Mouse (Mus musculus) stomach, embryonic 14.5 days (tissue): Measurements from ENCODE around the gene Fam81b. TPM values are rescaled to one million over a fixed set of nuclear protein-coding genes. Genes with fewer than 3 reads are reported as not detected.
"Not testable (repeated sequence)": the region's sequence is repeated elsewhere in the genome, so short reads cannot be mapped to it uniquely, and the experiment has no call there.

Experiments used
- ATAC-seq: fragments of 200-750 bp; cut with Nextera tagmentation; 2 replicates; pipeline ENCODE4 v1.8.0; 2017; ENCODE audit warnings: low read depth, moderate TSS enrichment; ENCODE audit not compliant: insufficient number of reproducible peaks, insufficient read depth, low FRiP score
- H3K27ac ChIP-seq: fragments of 300-500 bp; sonication (generic); 2 replicates; pipeline ENCODE4 v1.5.1; 2014; ENCODE audit warnings: mild to moderate bottlenecking, low read length, moderate library complexity, mixed read lengths
- H3K27me3 ChIP-seq: fragments of 300-500 bp; sonication (generic); 2 replicates; pipeline ENCODE4 v1.6.1; 2014; ENCODE audit warnings: low read length, control low read depth, mixed read lengths; ENCODE audit not compliant: control insufficient read depth, insufficient read depth
- H3K36me3 ChIP-seq: fragments of 300-500 bp; sonication (generic); 2 replicates; pipeline ENCODE4 v1.6.1; 2014; ENCODE audit warnings: mild to moderate bottlenecking, control low read depth, low read length, moderate library complexity, mixed read lengths; ENCODE audit not compliant: control insufficient read depth, insufficient read depth
- H3K4me1 ChIP-seq: fragments of 300-500 bp; sonication (generic); 2 replicates; pipeline ENCODE4 v1.6.1; 2014; ENCODE audit warnings: low read length, control low read depth, mixed read lengths; ENCODE audit not compliant: control insufficient read depth, insufficient read depth
- H3K4me2 ChIP-seq: fragments of 300-500 bp; sonication (generic); replicated peaks from 2 replicates; pipeline ENCODE4 v1.6.1; 2014; ENCODE audit warnings: low read depth, low read length, control low read depth
- H3K4me3 ChIP-seq: fragments of 300-500 bp; sonication (generic); 2 replicates; pipeline ENCODE4 v1.5.1; 2014; ENCODE audit warnings: low read depth, low read length, control low read depth
- H3K9ac ChIP-seq: fragments of 300-500 bp; sonication (generic); replicated peaks from 2 replicates; pipeline ENCODE4 v1.6.1; 2014; ENCODE audit warnings: low read depth, mild to moderate bottlenecking, control low read depth, low read length, moderate library complexity, mixed read lengths
- H3K9me3 ChIP-seq: fragments of 300-500 bp; sonication (generic); 2 replicates; pipeline ENCODE4 v1.6.1; 2016; ENCODE audit warnings: low read depth, low read length, control low read depth; ENCODE audit not compliant: control insufficient read depth
- WGBS: fragments of 180-500 bp; shearing (Covaris S2); extraction: QIAGEN DNeasy Blood & Tissue Kit; methylation state at CpG from one replicate; pipeline ENCODE4 v1.1.7; 2014; 5-methylcytosine and 5-hydroxymethylcytosine counted together
- polyA plus RNA-seq: library from polyadenylated mRNA; unstranded; fragments of >200 nt; fragmentation: Nextera tagmentation; extraction: Ambion mirVana; gene quantifications from 2 replicates; pipeline ENCODE4 v1.2.1, GENCODE M21; 2014

Fam81b gene
- polyA plus RNA-seq: 0.14 TPM in 1 of 2 replicates, not detected in the other

DNA sequence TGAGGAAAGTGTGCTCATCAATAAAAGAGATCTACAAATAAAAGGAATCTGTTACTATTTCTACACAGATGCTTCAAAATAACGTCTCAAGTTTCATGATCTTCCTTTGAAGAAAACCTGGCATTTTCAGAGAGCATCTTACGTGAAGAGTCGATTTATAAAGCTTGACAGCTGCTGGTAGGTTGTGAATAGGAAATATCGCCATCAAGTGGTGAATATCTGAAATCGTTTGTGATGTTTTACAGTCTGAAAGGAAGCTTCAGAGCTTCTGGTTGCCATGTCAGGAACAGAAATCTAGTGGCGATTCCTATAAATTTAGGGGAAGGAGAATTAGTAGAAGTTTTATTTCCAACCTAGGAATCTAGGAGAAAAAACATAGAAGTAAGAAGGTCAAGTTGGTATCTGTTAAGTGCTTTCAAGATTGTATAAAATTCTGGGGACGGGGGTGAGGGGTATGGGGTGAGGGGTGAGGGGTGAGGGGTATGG is at the start of gene Fam81b:
Fam81b (minus strand) TSS at position 436 of the 486 bp plus-strand sequence.
- H3K9me3 ChIP-seq: no peaks in the 10 kb centered on the region
- no peaks in the 10 kb centered on the region for H3K27me3 ChIP-seq
- no peak within 1 kb of the TSS for H3K9ac ChIP-seq
- no peak within 1 kb of the TSS for H3K4me3 ChIP-seq
- H3K4me2 ChIP-seq: no peak within 1 kb of the TSS
- no peak for ATAC-seq
- H3K27ac ChIP-seq: peak within 1 kb of the TSS; percentile 16; the same call in 1 of the 2 replicates
- 33% methylated on average over 7 of the region's 7 CpGs for WGBS
- H3K4me1 ChIP-seq: no peaks in the 10 kb centered on the region
- H3K36me3 ChIP-seq: no peaks in the 10 kb centered on the region

DNA sequence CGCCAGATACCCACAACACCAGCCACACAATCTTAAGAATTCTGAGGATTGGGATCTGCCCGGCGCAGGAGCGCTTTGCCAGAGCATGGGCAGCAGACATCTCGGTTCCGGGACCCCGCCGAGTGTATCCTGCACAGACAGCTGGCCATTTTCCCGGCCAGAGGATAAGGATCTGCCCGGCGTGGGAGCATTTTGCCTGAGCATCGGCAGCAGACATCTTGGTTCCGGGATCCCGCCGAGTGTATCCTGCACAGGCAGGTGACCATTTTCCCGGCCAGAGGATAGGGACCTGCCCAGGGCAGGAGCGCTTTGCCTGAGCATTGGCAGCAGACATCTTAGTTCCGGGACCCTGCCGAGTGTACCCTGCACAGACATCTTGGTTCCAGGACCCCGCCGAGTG is 41.1 kb upstream of the Fam81b start:
- H3K4me2 ChIP-seq, H3K27ac ChIP-seq, ATAC-seq, H3K27me3 ChIP-seq, H3K36me3 ChIP-seq, H3K4me3 ChIP-seq, H3K9me3 ChIP-seq, H3K9ac ChIP-seq, H3K4me1 ChIP-seq: not testable (repeated sequence)
- 68% methylated on average over 19 of the region's 21 CpGs for WGBS

DNA sequence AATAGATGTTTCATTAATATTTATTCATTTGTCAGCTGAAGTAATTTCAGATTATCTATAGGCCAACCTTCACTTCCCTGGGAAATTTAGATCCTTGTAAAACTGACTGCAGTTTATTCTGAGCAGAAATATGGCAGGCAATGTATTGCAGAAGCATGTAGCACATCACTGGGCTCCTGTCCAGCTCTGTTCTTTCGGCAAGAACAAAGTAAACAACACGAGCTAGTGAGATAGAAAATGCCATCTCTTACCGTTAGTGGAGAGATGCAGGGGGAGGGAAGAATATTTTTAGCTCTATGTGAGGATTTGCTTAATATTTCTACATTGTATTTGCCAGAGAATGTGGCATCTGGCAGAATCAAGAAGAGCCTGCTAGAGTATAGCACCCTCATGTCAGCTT is 13.8 kb upstream of the Fam81b start:
- no peak overlapping the region for H3K4me2 ChIP-seq
- no peak overlapping the region for H3K4me3 ChIP-seq
- H3K9me3 ChIP-seq: no peaks in the 10 kb centered on the region
- H3K4me1 ChIP-seq: no peaks in the 10 kb centered on the region
- no peak for ATAC-seq
- 24% methylated on average over 3 of the region's 3 CpGs for WGBS
- no peaks in the 10 kb centered on the region for H3K27me3 ChIP-seq
- H3K27ac ChIP-seq: no peak overlapping the region
- H3K36me3 ChIP-seq: no peaks in the 10 kb centered on the region
- H3K9ac ChIP-seq: no peak overlapping the region

DNA sequence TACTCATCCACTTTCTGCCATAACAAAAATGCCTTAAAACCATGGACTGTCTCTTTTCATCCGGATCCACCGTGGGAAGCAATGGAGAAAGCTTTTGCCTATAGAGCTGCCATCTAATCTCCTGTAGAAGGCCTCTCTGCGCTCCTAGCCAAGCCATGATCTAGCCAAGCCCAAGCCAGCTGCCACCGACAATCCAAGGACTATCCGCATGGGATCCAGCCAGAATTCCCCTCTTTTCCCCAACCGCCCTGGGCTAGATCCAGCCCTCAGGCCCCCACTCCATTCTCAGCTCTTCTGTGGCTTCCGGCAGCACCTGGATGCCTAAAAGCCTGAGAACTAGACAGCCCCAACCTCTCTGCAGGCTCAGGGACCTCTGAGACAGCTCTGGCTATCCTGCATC is 6.7 kb upstream of the Fam81b start:
- ATAC-seq: no peak

DNA sequence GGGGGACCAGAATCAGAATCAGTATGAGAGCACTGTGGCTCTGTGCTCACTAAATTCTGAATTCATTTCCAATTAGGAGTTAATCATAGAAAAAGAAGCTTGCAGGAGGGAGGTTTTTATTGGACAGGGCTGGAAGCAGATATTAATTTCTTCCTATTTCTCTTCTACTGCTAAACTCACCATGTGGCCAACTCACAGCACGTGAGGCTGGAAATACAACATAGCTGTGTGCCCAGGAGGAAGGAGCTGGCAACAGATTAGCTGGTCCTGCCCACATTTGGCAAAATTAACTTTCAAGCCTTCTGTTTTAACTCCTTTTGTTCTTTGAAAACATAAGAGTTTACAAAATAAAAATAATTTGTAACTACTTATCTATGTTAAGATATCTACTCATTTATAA is 3.9 kb upstream of the Fam81b start:
- H3K4me1 ChIP-seq: no peaks in the 10 kb centered on the region
- WGBS: 61% methylated on average over 1 of the region's 1 CpGs
- no peak overlapping the region for H3K4me3 ChIP-seq
- no peak overlapping the region for H3K4me2 ChIP-seq
- ATAC-seq: no peak
- H3K36me3 ChIP-seq: no peaks in the 10 kb centered on the region
- no peaks in the 10 kb centered on the region for H3K27me3 ChIP-seq
- no peaks in the 10 kb centered on the region for H3K9me3 ChIP-seq
- no peak overlapping the region for H3K27ac ChIP-seq
- no peak overlapping the region for H3K9ac ChIP-seq

More for the DNA sequence above, 6.7 kb upstream of the Fam81b start:
- WGBS: 88% methylated on average over 7 of the region's 7 CpGs
- no peaks in the 10 kb centered on the region for H3K9me3 ChIP-seq
- no peaks in the 10 kb centered on the region for H3K27me3 ChIP-seq
- H3K4me3 ChIP-seq: no peak overlapping the region
- no peak overlapping the region for H3K9ac ChIP-seq
- H3K36me3 ChIP-seq: no peaks in the 10 kb centered on the region
- H3K4me1 ChIP-seq: no peaks in the 10 kb centered on the region
- no peak overlapping the region for H3K27ac ChIP-seq
- H3K4me2 ChIP-seq: no peak overlapping the region

DNA sequence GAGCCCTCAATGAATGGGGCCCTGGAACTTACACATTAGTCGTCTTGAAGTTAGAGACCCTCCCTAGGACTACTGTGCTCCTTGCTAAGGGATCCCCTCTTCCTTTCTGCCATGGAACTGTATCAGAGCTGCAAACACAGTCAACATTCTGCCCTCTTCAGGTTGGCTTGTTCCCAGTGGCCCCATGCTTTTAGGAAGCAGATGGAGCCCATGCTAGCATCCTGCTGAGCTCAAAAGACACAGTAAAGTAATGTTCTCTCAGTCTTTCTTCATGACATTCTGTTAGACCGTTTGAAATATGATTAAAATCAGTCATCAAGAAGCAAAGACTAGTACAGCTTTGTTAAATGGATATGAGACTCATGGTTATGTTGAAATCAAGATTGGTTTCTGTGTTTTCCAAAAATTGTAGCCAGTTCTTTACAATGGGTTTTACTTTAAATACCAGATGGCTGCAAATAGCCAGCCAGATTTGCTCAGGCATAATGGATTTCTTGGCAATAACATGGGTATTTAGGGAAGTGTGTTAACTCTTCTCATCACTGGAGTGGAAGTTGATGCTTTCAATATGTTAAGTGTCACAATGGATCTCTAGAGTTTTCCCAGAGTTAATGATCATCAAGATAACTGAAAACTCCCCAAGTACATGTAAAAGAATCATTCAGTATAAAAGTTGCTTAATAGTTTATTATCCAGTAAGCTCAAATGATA is 938 bp upstream of the Fam81b start:
- no peak overlapping the region for H3K9ac ChIP-seq
- H3K4me2 ChIP-seq: no peak overlapping the region
- no peak overlapping the region for H3K4me3 ChIP-seq
- H3K27me3 ChIP-seq: no peaks in the 10 kb centered on the region
- peak overlapping the region; percentile 16; the same call in 1 of the 2 replicates for H3K27ac ChIP-seq
- H3K9me3 ChIP-seq: no peaks in the 10 kb centered on the region
- H3K36me3 ChIP-seq: no peaks in the 10 kb centered on the region
- H3K4me1 ChIP-seq: no peaks in the 10 kb centered on the region
- 46% methylated on average over 2 of the region's 2 CpGs for WGBS
- ATAC-seq: peak; percentile 68

DNA sequence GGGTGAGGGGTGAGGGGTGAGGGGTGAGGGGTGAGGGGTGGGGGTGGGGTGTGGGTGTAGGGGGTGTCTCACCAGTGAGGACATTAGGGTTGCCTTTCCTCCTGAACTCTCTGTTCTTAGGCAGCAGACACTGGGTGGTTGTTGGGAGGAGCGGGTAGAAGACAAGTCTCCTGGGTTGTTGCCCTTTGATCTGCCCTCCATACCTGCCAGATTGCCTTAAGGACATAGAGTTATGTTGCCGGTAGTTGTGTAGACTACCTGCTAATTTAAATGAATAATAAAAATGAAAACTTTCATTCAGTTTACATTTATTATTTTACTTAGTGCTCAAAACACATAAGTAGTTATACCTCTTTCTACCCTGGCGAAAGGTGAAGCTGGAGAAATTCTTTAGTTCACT is 369 bp upstream of the Fam81b start:
- no peak overlapping the region for H3K4me3 ChIP-seq
- no peaks in the 10 kb centered on the region for H3K27me3 ChIP-seq
- 87% methylated on average over 3 of the region's 3 CpGs for WGBS
- peak overlapping the region; percentile 16; the same call in 1 of the 2 replicates for H3K27ac ChIP-seq
- H3K9me3 ChIP-seq: no peaks in the 10 kb centered on the region
- no peak for ATAC-seq
- no peaks in the 10 kb centered on the region for H3K4me1 ChIP-seq
- H3K36me3 ChIP-seq: no peaks in the 10 kb centered on the region
- no peak overlapping the region for H3K9ac ChIP-seq
- no peak overlapping the region for H3K4me2 ChIP-seq

DNA sequence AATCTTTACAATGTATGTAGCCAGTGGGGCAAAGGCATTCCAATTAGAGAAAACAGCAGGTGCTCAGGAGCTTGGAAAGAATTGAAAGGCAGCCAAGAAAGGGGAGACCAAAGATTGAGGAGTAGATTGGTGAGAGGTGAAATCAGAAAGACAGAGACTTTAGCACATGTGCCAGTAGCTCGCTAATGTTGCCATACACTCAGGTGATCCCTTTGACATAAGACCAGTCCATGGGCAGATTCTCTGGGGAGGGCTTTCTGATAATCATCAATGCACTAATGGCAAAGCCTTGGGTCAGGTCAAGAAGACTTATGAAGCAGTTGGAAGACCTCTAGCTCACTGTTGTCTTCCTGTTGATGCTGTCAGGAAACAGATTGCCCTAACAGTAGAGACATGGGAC is 671 bp downstream of the Fam81b start:
- Histone ChIP-seq H3K27me3 (no peaks in the 10 kb centered on the region), H3K27ac (no peak overlapping the region), H3K9me3 (no peaks in the 10 kb centered on the region), H3K4me3 (no peak overlapping the region), H3K36me3 (no peaks in the 10 kb centered on the region), H3K9ac (no peak overlapping the region), H3K4me1 (no peaks in the 10 kb centered on the region), H3K4me2 (no peak overlapping the region)
- no peak for ATAC-seq
- WGBS: 81% methylated on average over 1 of the region's 1 CpGs

DNA sequence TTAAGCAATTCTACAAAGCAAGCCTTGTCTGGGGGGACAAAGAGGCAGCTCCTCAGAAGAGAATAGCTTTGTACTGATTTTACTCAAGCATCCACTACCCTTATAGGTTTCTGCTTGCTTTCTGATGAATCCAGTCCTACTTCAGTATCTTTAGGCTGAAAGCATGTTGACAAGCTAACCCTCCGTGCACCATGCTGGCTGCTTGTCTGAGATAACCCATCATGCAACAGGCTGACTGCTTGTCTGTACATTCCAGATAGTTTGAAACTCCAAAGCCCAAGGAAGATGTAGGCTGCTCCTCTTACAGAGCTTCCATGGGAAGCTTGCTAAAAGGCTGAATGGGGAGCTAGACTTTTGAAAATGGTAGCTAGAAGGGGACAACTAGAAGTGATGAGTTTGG is 1.7 kb downstream of the Fam81b start:
- Histone ChIP-seq H3K27me3 (no peaks in the 10 kb centered on the region), H3K9ac (no peak overlapping the region), H3K9me3 (no peaks in the 10 kb centered on the region), H3K4me3 (no peak overlapping the region), H3K4me1 (no peaks in the 10 kb centered on the region), H3K27ac (no peak overlapping the region), H3K4me2 (no peak overlapping the region), H3K36me3 (no peaks in the 10 kb centered on the region)
- WGBS: 82% methylated on average over 1 of the region's 1 CpGs
- ATAC-seq: no peak
